Mouse (Mus musculus) liver, embryonic 12.5 days (tissue): ENCODE data around the gene Smad6. TPM values are rescaled to one million over a fixed set of nuclear protein-coding genes. Genes with fewer than 3 reads are reported as not detected.

Experiments used
- ATAC-seq: fragments of 200-750 bp; cut with Nextera tagmentation; 2 replicates; pipeline ENCODE4 v1.8.0; 2017; ENCODE audit warnings: moderate number of reproducible peaks, mild to moderate bottlenecking, moderate library complexity
- H3K27ac ChIP-seq: fragments of 300-500 bp; sonication (generic); 2 replicates; pipeline ENCODE4 v1.5.1; 2016; ENCODE audit warnings: mild to moderate bottlenecking
- H3K27me3 ChIP-seq: fragments of 300-500 bp; sonication (generic); replicated peaks from 2 replicates; pipeline ENCODE4 v1.6.1; 2016; ENCODE audit warnings: mild to moderate bottlenecking, moderate library complexity
- H3K36me3 ChIP-seq: fragments of 300-500 bp; sonication (generic); 2 replicates; pipeline ENCODE4 v1.6.1; 2016; ENCODE audit warnings: mild to moderate bottlenecking, moderate library complexity
- H3K4me1 ChIP-seq: fragments of 300-500 bp; sonication (generic); 2 replicates; pipeline ENCODE4 v1.6.1; 2016
- H3K4me2 ChIP-seq: fragments of 300-500 bp; sonication (generic); 2 replicates; pipeline ENCODE4 v1.6.1; 2016; ENCODE audit warnings: mild to moderate bottlenecking, moderate library complexity
- H3K4me3 ChIP-seq: fragments of 300-500 bp; sonication (generic); 2 replicates; pipeline ENCODE4 v1.5.1; 2016; ENCODE audit warnings: mild to moderate bottlenecking, moderate library complexity
- H3K9ac ChIP-seq: fragments of 300-500 bp; sonication (generic); 2 replicates; pipeline ENCODE4 v1.6.1; 2016; ENCODE audit warnings: mild to moderate bottlenecking, moderate library complexity
- H3K9me3 ChIP-seq: fragments of 300-500 bp; sonication (generic); replicated peaks from 2 replicates; pipeline ENCODE4 v1.6.1; 2016; ENCODE audit warnings: mild to moderate bottlenecking, moderate library complexity
- WGBS: fragments of 180-500 bp; shearing (Covaris S2); methylation state at CpG from one replicate; pipeline ENCODE4 v1.1.7; 2016; ENCODE audit not compliant: insufficient replicate concordance; 5-methylcytosine and 5-hydroxymethylcytosine counted together
- polyA plus RNA-seq: library from polyadenylated mRNA; unstranded; fragments of >200 nt; fragmentation: Nextera tagmentation; extraction: Ambion mirVana; gene quantifications from 2 replicates; pipeline ENCODE4 v1.2.1, GENCODE M21; 2016

The Smad6 gene
- polyA plus RNA-seq: 11.7 and 12.9 TPM in 2 replicates

- Histone ChIP-seq H3K27me3 (peaks cover 41% of the 10 kb centered on the region), H3K27ac (peak within 1 kb of the TSS; percentile 94), H3K9ac (peak within 1 kb of the TSS; percentile 76), H3K36me3 (peaks cover 5% of the 10 kb centered on the region; the same call in 1 of the 2 replicates), H3K9me3 (no peaks in the 10 kb centered on the region), H3K4me3 (peak within 1 kb of the TSS; percentile 66), H3K4me1 (peaks cover 97% of the 10 kb centered on the region), H3K4me2 (peak within 1 kb of the TSS; percentile 98)
- ATAC-seq: 0 out of 2 replicates have a peak, but pooled peaks have one; percentile 6
- WGBS: under 1% methylated on average over 60 of the region's 60 CpGs
Measured at GRCm38 (mm10) chr9:64021853-64022561, at the start of gene Smad6. Gene Smad6, minus strand, starts transcription at chr9:64022059.

GRCm38 (mm10) chr9:64070674-64071073 lies 48.8 kb upstream of the Smad6 start:
- H3K36me3 ChIP-seq: no peaks in the 10 kb centered on the region
- peak; percentile 91 for ATAC-seq
- H3K9me3 ChIP-seq: no peaks in the 10 kb centered on the region
- no peaks in the 10 kb centered on the region for H3K27me3 ChIP-seq
- H3K4me2 ChIP-seq: peak overlapping the region; percentile 58
- no peak overlapping the region for H3K4me3 ChIP-seq
- peak overlapping the region; percentile 91 for H3K27ac ChIP-seq
- H3K9ac ChIP-seq: peak overlapping the region; percentile 64
- H3K4me1 ChIP-seq: peaks cover 92% of the 10 kb centered on the region
- WGBS: 34% methylated on average over 5 of the region's 5 CpGs

- WGBS: 26% methylated on average over 5 of the region's 5 CpGs
- H3K9ac ChIP-seq: peak overlapping the region; percentile 57; the same call in 1 of the 2 replicates
- H3K9me3 ChIP-seq: no peaks in the 10 kb centered on the region
- H3K36me3 ChIP-seq: no peaks in the 10 kb centered on the region
- no peak overlapping the region for H3K4me2 ChIP-seq
- H3K27me3 ChIP-seq: 0 out of 2 replicates have a peak, but pooled peaks cover 3% of the 10 kb centered on the region
- H3K4me1 ChIP-seq: peaks cover 94% of the 10 kb centered on the region
- H3K4me3 ChIP-seq: no peak overlapping the region
- H3K27ac ChIP-seq: peak overlapping the region; percentile 91
- ATAC-seq: no peak
Measured at GRCm38 (mm10) chr9:64069131-64069530, 47.3 kb upstream of the Smad6 start.

GRCm38 (mm10) chr9:64068571-64068970 lies 46.7 kb upstream of the Smad6 start:
- peak overlapping the region; percentile 91 for H3K27ac ChIP-seq
- H3K9me3 ChIP-seq: no peaks in the 10 kb centered on the region
- H3K36me3 ChIP-seq: no peaks in the 10 kb centered on the region
- ATAC-seq: no peak
- H3K9ac ChIP-seq: peak overlapping the region; percentile 57; the same call in 1 of the 2 replicates
- H3K4me1 ChIP-seq: peaks cover 88% of the 10 kb centered on the region
- no peak overlapping the region for H3K4me2 ChIP-seq
- WGBS: 88% methylated on average over 1 of the region's 1 CpGs
- 0 out of 2 replicates have a peak, but pooled peaks cover 3% of the 10 kb centered on the region for H3K27me3 ChIP-seq
- no peak overlapping the region for H3K4me3 ChIP-seq

- 0 out of 2 replicates have a peak, but pooled peaks cover 3% of the 10 kb centered on the region for H3K27me3 ChIP-seq
- H3K9me3 ChIP-seq: no peaks in the 10 kb centered on the region
- peak overlapping the region; percentile 91 for H3K27ac ChIP-seq
- no peak overlapping the region for H3K4me3 ChIP-seq
- no peak for ATAC-seq
- H3K4me2 ChIP-seq: 0 out of 2 replicates have a peak overlapping the region, but pooled peaks have one; percentile 52
- no peaks in the 10 kb centered on the region for H3K36me3 ChIP-seq
- 89% methylated on average over 5 of the region's 5 CpGs for WGBS
- H3K4me1 ChIP-seq: peaks cover 83% of the 10 kb centered on the region
- H3K9ac ChIP-seq: peak overlapping the region; percentile 61; the same call in 1 of the 2 replicates
Measured at GRCm38 (mm10) chr9:64067787-64068186, 45.9 kb upstream of the Smad6 start.

- Histone ChIP-seq H3K27me3 (0 out of 2 replicates have a peak, but pooled peaks cover under 1% of the 10 kb centered on the region), H3K4me2 (peak overlapping the region; percentile 80), H3K27ac (peak overlapping the region; percentile 92), H3K4me3 (peak overlapping the region; percentile 48), H3K9ac (peak overlapping the region; percentile 79), H3K36me3 (no peaks in the 10 kb centered on the region), H3K4me1 (peaks cover 75% of the 10 kb centered on the region), H3K9me3 (no peaks in the 10 kb centered on the region)
- WGBS: under 1% methylated on average over 30 of the region's 30 CpGs
- peak; percentile 93 for ATAC-seq
Measured at GRCm38 (mm10) chr9:64060033-64060539, 38.2 kb upstream of the Smad6 start.

GRCm38 (mm10) chr9:64057903-64058650 lies 36.2 kb upstream of the Smad6 start:
- Histone ChIP-seq H3K4me1 (peaks cover 90% of the 10 kb centered on the region), H3K9ac (peak overlapping the region; percentile 79)

GRCm38 (mm10) chr9:64055162-64055561 lies 33.3 kb upstream of the Smad6 start:
- Histone ChIP-seq H3K9ac (no peak overlapping the region), H3K36me3 (no peaks in the 10 kb centered on the region), H3K4me1 (peaks cover 92% of the 10 kb centered on the region), H3K4me2 (no peak overlapping the region), H3K27me3 (no peaks in the 10 kb centered on the region), H3K9me3 (no peaks in the 10 kb centered on the region), H3K4me3 (no peak overlapping the region), H3K27ac (no peak overlapping the region)
- ATAC-seq: no peak
- WGBS: 64% methylated on average over 9 of the region's 9 CpGs

More at GRCm38 (mm10) chr9:64057903-64058650, 36.2 kb upstream of the Smad6 start:
- Histone ChIP-seq H3K27ac (peak overlapping the region; percentile 92), H3K4me3 (no peak overlapping the region), H3K4me2 (peak overlapping the region; percentile 80), H3K36me3 (no peaks in the 10 kb centered on the region), H3K27me3 (no peaks in the 10 kb centered on the region), H3K9me3 (no peaks in the 10 kb centered on the region)
- peak; percentile 40 for ATAC-seq
- 61% methylated on average over 7 of the region's 7 CpGs for WGBS

GRCm38 (mm10) chr9:64053786-64054185 lies 31.9 kb upstream of the Smad6 start:
- no peak for ATAC-seq
- Histone ChIP-seq H3K4me2 (no peak overlapping the region), H3K27ac (peak overlapping the region; percentile 23), H3K9ac (no peak overlapping the region), H3K4me1 (peaks cover 92% of the 10 kb centered on the region), H3K4me3 (no peak overlapping the region), H3K36me3 (no peaks in the 10 kb centered on the region), H3K9me3 (no peaks in the 10 kb centered on the region), H3K27me3 (no peaks in the 10 kb centered on the region)
- WGBS: 53% methylated on average over 4 of the region's 4 CpGs

GRCm38 (mm10) chr9:64051241-64051640 lies 29.4 kb upstream of the Smad6 start:
- Histone ChIP-seq H3K4me1 (peaks cover 95% of the 10 kb centered on the region), H3K4me3 (no peak overlapping the region), H3K36me3 (no peaks in the 10 kb centered on the region), H3K4me2 (peak overlapping the region; percentile 68), H3K27ac (peak overlapping the region; percentile 96), H3K9ac (peak overlapping the region; percentile 69), H3K27me3 (no peaks in the 10 kb centered on the region), H3K9me3 (no peaks in the 10 kb centered on the region)
- peak; percentile 42 for ATAC-seq
- 32% methylated on average over 2 of the region's 2 CpGs for WGBS

GRCm38 (mm10) chr9:64050513-64051065 lies 28.7 kb upstream of the Smad6 start:
- H3K27me3 ChIP-seq: no peaks in the 10 kb centered on the region
- no peaks in the 10 kb centered on the region for H3K9me3 ChIP-seq
- no peak for ATAC-seq
- 18% methylated on average over 8 of the region's 8 CpGs for WGBS
- H3K36me3 ChIP-seq: no peaks in the 10 kb centered on the region
- peak overlapping the region; percentile 68 for H3K4me2 ChIP-seq
- H3K4me1 ChIP-seq: peaks cover 97% of the 10 kb centered on the region
- peak overlapping the region; percentile 48 for H3K4me3 ChIP-seq
- H3K27ac ChIP-seq: peak overlapping the region; percentile 96
- H3K9ac ChIP-seq: peak overlapping the region; percentile 69
